Mouse (Mus musculus) embryonic facial prominence, embryonic 15.5 days (tissue): Measurements from ENCODE around the gene Ramp3. TPM values are rescaled to one million over a fixed set of nuclear protein-coding genes. Genes with fewer than 3 reads are reported as not detected.

ENCODE experiments used
- ATAC-seq: fragments of 200-750 bp; cut with Nextera tagmentation; 2 replicates; pipeline ENCODE4 v1.8.0; 2017; ENCODE audit warnings: low read depth, moderate TSS enrichment; ENCODE audit not compliant: insufficient number of reproducible peaks, low FRiP score, low TSS enrichment
- H3K27ac ChIP-seq: fragments of 300-500 bp; sonication (generic); replicated peaks from 2 replicates; pipeline ENCODE4 v1.5.1; 2015; ENCODE audit warnings: mild to moderate bottlenecking, inconsistent platforms
- H3K27me3 ChIP-seq: fragments of 300-500 bp; sonication (generic); 2 replicates; pipeline ENCODE4 v1.6.1; 2015; ENCODE audit warnings: inconsistent platforms
- H3K36me3 ChIP-seq: fragments of 300-500 bp; sonication (generic); 2 replicates; pipeline ENCODE4 v1.6.1; 2015; ENCODE audit warnings: mild to moderate bottlenecking, inconsistent platforms
- H3K4me1 ChIP-seq: fragments of 300-500 bp; sonication (generic); 2 replicates; pipeline ENCODE4 v1.6.1; 2015; ENCODE audit warnings: inconsistent platforms
- H3K4me2 ChIP-seq: fragments of 300-500 bp; sonication (generic); replicated peaks from 2 replicates; pipeline ENCODE4 v1.6.1; 2015; ENCODE audit warnings: mild to moderate bottlenecking, inconsistent platforms
- H3K4me3 ChIP-seq: fragments of 300-500 bp; sonication (generic); replicated peaks from 2 replicates; pipeline ENCODE4 v1.5.1; 2015; ENCODE audit warnings: mild to moderate bottlenecking, inconsistent platforms
- H3K9ac ChIP-seq: fragments of 300-500 bp; sonication (generic); 2 replicates; pipeline ENCODE4 v1.6.1; 2015; ENCODE audit warnings: inconsistent platforms
- H3K9me3 ChIP-seq: fragments of 300-500 bp; sonication (generic); replicated peaks from 2 replicates; pipeline ENCODE4 v1.6.1; 2016; ENCODE audit warnings: inconsistent platforms
- WGBS: fragments of 180-500 bp; shearing (Covaris S2); methylation state at CpG from one replicate; pipeline ENCODE4 v1.1.7; 2015; 5-methylcytosine and 5-hydroxymethylcytosine counted together
- polyA plus RNA-seq: library from polyadenylated mRNA; unstranded; fragments of >200 nt; fragmentation: Nextera tagmentation; extraction: Ambion mirVana; gene quantifications from 2 replicates; pipeline ENCODE4 v1.2.1, GENCODE M21; 2015

Ramp3 gene
- polyA plus RNA-seq, 1 experiment from 2014 or later, result 14.1 TPM

- no peak overlapping the region for H3K9ac ChIP-seq
- no peaks in the 10 kb centered on the region for H3K9me3 ChIP-seq
- no peak overlapping the region for H3K4me2 ChIP-seq
- 72% methylated on average over 10 of the region's 10 CpGs for WGBS
- H3K36me3 ChIP-seq, result no peaks in the 10 kb centered on the region
- H3K4me3 ChIP-seq, result no peak overlapping the region
- no peak overlapping the region for H3K27ac ChIP-seq
- no peaks in the 10 kb centered on the region for H3K4me1 ChIP-seq
- no peaks in the 10 kb centered on the region for H3K27me3 ChIP-seq
- no peak for ATAC-seq
These were observed 39.4 kb downstream of the Ramp3 start for GRCm38 (mm10) chr11:6697751-6698150.

- H3K9ac ChIP-seq, result no peak overlapping the region
- H3K36me3 ChIP-seq, result no peaks in the 10 kb centered on the region
- H3K4me2 ChIP-seq, result no peak overlapping the region
- ATAC-seq, result no peak
- H3K27ac ChIP-seq, result no peak overlapping the region
- H3K27me3 ChIP-seq, result no peaks in the 10 kb centered on the region
- H3K4me1 ChIP-seq, result no peaks in the 10 kb centered on the region
- 79% methylated on average over 10 of the region's 10 CpGs for WGBS
- H3K4me3 ChIP-seq, result no peak overlapping the region
- no peaks in the 10 kb centered on the region for H3K9me3 ChIP-seq
These were observed 40.0 kb downstream of the Ramp3 start for GRCm38 (mm10) chr11:6698281-6698680.

- no peak overlapping the region for H3K27ac ChIP-seq
- H3K36me3 ChIP-seq, result no peaks in the 10 kb centered on the region
- H3K27me3 ChIP-seq, result no peaks in the 10 kb centered on the region
- H3K9me3 ChIP-seq, result no peaks in the 10 kb centered on the region
- H3K4me1 ChIP-seq, result no peaks in the 10 kb centered on the region
- no peak for ATAC-seq
- 75% methylated on average over 3 of the region's 3 CpGs for WGBS
- H3K9ac ChIP-seq, result no peak overlapping the region
- H3K4me3 ChIP-seq, result no peak overlapping the region
- H3K4me2 ChIP-seq, result no peak overlapping the region
These were observed 43.9 kb downstream of the Ramp3 start for GRCm38 (mm10) chr11:6702258-6702657.

GRCm38 (mm10) chr11:6704851-6705250 is 46.5 kb downstream of the Ramp3 start:
- Histone ChIP-seq H3K27me3 (no peaks in the 10 kb centered on the region), H3K36me3 (no peaks in the 10 kb centered on the region), H3K9me3 (no peaks in the 10 kb centered on the region), H3K27ac (no peak overlapping the region), H3K9ac (no peak overlapping the region), H3K4me1 (no peaks in the 10 kb centered on the region), H3K4me3 (no peak overlapping the region), H3K4me2 (no peak overlapping the region)
- ATAC-seq, result no peak
- 80% methylated on average over 6 of the region's 6 CpGs for WGBS

GRCm38 (mm10) chr11:6705516-6705915 is 47.2 kb downstream of the Ramp3 start:
- Histone ChIP-seq H3K4me3 (no peak overlapping the region), H3K9me3 (no peaks in the 10 kb centered on the region), H3K36me3 (no peaks in the 10 kb centered on the region), H3K27ac (no peak overlapping the region), H3K4me1 (no peaks in the 10 kb centered on the region), H3K27me3 (no peaks in the 10 kb centered on the region), H3K9ac (no peak overlapping the region), H3K4me2 (no peak overlapping the region)
- 72% methylated on average over 5 of the region's 5 CpGs for WGBS
- ATAC-seq, result no peak

GRCm38 (mm10) chr11:6706796-6707195 is 48.5 kb downstream of the Ramp3 start:
- no peak for ATAC-seq
- WGBS, result 90% methylated on average over 13 of the region's 13 CpGs
- H3K36me3 ChIP-seq, result no peaks in the 10 kb centered on the region
- no peak overlapping the region for H3K27ac ChIP-seq
- no peak overlapping the region for H3K4me3 ChIP-seq
- no peaks in the 10 kb centered on the region for H3K4me1 ChIP-seq
- H3K9me3 ChIP-seq, result no peaks in the 10 kb centered on the region
- H3K9ac ChIP-seq, result no peak overlapping the region
- no peak overlapping the region for H3K4me2 ChIP-seq
- H3K27me3 ChIP-seq, result no peaks in the 10 kb centered on the region

- H3K4me2 ChIP-seq, result no peak overlapping the region
- no peak overlapping the region for H3K27ac ChIP-seq
- no peaks in the 10 kb centered on the region for H3K4me1 ChIP-seq
- no peak for ATAC-seq
- no peak overlapping the region for H3K9ac ChIP-seq
- H3K27me3 ChIP-seq, result no peaks in the 10 kb centered on the region
- no peak overlapping the region for H3K4me3 ChIP-seq
- no peaks in the 10 kb centered on the region for H3K9me3 ChIP-seq
- no peaks in the 10 kb centered on the region for H3K36me3 ChIP-seq
- 90% methylated on average over 7 of the region's 7 CpGs for WGBS
These were observed 50.1 kb downstream of the Ramp3 start for GRCm38 (mm10) chr11:6708437-6708836.

GRCm38 (mm10) chr11:6710409-6710808 is 52.1 kb downstream of the Ramp3 start:
- H3K4me2 ChIP-seq, result no peak overlapping the region
- no peaks in the 10 kb centered on the region for H3K9me3 ChIP-seq
- H3K27ac ChIP-seq, result no peak overlapping the region
- no peak overlapping the region for H3K9ac ChIP-seq
- WGBS, result 83% methylated on average over 2 of the region's 2 CpGs
- H3K36me3 ChIP-seq, result no peaks in the 10 kb centered on the region
- H3K4me1 ChIP-seq, result no peaks in the 10 kb centered on the region
- H3K27me3 ChIP-seq, result no peaks in the 10 kb centered on the region
- no peak for ATAC-seq
- H3K4me3 ChIP-seq, result no peak overlapping the region

- no peaks in the 10 kb centered on the region for H3K9me3 ChIP-seq
- H3K9ac ChIP-seq, result no peak overlapping the region
- no peak overlapping the region for H3K4me2 ChIP-seq
- WGBS, result 91% methylated on average over 5 of the region's 5 CpGs
- no peak overlapping the region for H3K27ac ChIP-seq
- no peak for ATAC-seq
- no peaks in the 10 kb centered on the region for H3K36me3 ChIP-seq
- no peaks in the 10 kb centered on the region for H3K27me3 ChIP-seq
- H3K4me1 ChIP-seq, result no peaks in the 10 kb centered on the region
- H3K4me3 ChIP-seq, result no peak overlapping the region
These were observed 62.4 kb downstream of the Ramp3 start for GRCm38 (mm10) chr11:6720746-6721145.

- no peak overlapping the region for H3K4me3 ChIP-seq
- H3K27me3 ChIP-seq, result no peaks in the 10 kb centered on the region
- no peak overlapping the region for H3K4me2 ChIP-seq
- H3K36me3 ChIP-seq, result no peaks in the 10 kb centered on the region
- H3K27ac ChIP-seq, result no peak overlapping the region
- H3K9me3 ChIP-seq, result no peaks in the 10 kb centered on the region
- no peaks in the 10 kb centered on the region for H3K4me1 ChIP-seq
- H3K9ac ChIP-seq, result no peak overlapping the region
- ATAC-seq, result no peak
- 80% methylated on average over 5 of the region's 5 CpGs for WGBS
These were observed 68.6 kb downstream of the Ramp3 start for GRCm38 (mm10) chr11:6726921-6727320.
